Mouse (Mus musculus): ENCODE measurements at regions not wholly inside any gene's neighbourhood (a gene's known extent, or its start where the extent isn't known, plus 50 kb on each side); places are given as distances from the start of the nearest gene placed in this dataset.

GRCm38 (mm10) chr17:67405934-67406333 lies 51.7 kb upstream of the Ptprm start:
- no peak for TF ChIP-seq POLR2A (IDR thresholded peaks at IDR 0.05; ENCODE audit: extremely low read depth, insufficient read depth, low read length)
- no peak for TF ChIP-seq CTCF (IDR thresholded peaks at IDR 0.05; ENCODE audit: low read depth, low read length)

All from liver, adult 2 months (tissue).